Mouse (Mus musculus) thymus, adult 2 months (tissue): ENCODE measurements around the gene Grb7.

Experiments
- CTCF ChIP-seq: fragments of 200-500 bp; IDR thresholded peaks from 2 replicates; pipeline ENCODE4 v1.5.1; 2012; ENCODE audit warnings: mild to moderate bottlenecking, control low read depth, low read length, moderate library complexity, borderline replicate concordance; ENCODE audit not compliant: control insufficient read depth, poor library complexity, insufficient read depth; ENCODE audit errors: extremely low read depth
- POLR2A ChIP-seq: fragments of 200-500 bp; IDR thresholded peaks from 2 replicates; pipeline ENCODE4 v1.6.1; 2012; ENCODE audit warnings: mild to moderate bottlenecking, low read length, control low read depth, moderate library complexity; ENCODE audit not compliant: control insufficient read depth, poor library complexity, insufficient read depth; ENCODE audit errors: extremely low read depth

DNA sequence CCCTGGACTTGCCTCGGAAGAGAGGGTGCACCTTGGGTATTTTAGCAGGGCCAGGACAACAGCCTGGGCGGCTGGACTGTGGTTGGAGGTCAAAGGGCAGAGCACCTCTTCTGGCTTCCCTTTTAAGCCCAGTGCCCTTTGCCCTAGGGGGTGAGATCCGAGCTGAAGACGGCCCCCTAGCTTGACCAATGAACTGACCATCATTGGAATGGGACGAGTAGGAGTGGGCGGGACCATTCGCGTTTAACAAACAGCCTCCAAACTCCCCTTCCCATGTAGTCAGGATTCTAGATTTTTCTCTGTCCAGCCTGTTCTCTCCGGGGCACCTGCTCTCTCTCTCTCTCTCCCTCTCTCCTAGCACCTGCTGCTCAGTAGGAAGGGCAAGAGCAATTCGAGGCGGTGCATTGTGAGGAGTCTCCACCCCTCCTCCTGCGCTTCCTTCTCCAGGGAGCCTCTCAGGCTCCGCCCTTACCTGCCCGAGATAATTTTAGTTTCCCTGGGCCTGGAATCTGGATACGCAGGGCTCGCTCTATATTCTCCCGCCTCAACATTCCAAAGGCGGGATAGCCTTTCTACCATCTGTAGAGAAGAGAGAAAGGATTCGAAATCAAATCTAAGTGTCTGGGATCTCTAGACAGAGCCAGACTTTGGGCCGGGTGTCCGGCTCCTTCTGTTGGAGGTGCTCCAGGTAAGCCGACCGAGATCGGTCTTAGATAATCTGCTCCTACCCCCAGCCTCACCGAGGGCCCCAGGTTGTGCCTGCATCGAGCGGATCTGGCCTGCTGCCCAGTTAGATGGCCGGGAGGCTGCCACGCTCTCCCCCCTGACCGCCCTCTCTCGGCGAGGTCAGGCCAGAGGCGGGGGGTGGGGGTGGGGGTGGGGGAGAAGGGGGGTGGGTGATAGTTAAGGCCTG, 624 bp downstream of the Grb7 start:
- TF ChIP-seq CTCF (no peak), POLR2A (no peak)
